ENCODE assay signal across 25 mouse cellular contexts in the genomic region with DNA sequence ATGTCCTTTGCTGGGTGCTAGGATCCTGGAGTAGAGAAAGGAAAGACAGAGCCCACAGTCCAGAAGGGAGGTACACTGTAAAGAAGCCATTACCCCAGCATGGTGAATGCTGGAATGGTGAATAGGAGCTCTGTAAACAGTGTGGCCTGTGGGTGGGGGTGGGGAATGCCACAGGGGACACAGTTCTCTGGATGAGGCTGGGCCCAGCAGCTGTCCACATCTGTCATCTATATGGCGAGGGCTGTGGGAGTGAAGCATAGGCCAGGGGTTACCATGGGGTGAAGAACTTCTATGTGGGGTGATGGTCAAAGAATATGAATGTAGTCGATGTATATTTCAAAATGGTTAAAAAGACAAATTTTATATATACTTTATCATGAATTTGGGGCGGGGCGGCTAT. TPM values are rescaled to one million over a fixed set of nuclear protein-coding genes. Genes with fewer than 3 reads are reported as not detected.
DNase-seq lines count a peak whose midpoint lies in the region; ATAC-seq and TF ChIP-seq lines count a peak whose summit lies in the region.
"Had no signal": no experiment of that assay in that cellular context is flagged by ENCODE, and none has a peak within 500 bp of the region (broad histone marks: within the 10 kb centered on the region; RNA-seq: fewer than 3 reads in every experiment).

No protein-coding gene starts in this region.

- no peak overlapping the region for H3ac ChIP-seq in C2C12 (ENCODE audit: control insufficient read depth, insufficient read length, low read depth)

- no peak for TF ChIP-seq CTCF in lung, embryonic 14.5 days (IDR thresholded peaks at IDR 0.05; ENCODE audit: low read depth)
- TF ChIP-seq CTCF in lung, postnatal 0 days (IDR thresholded peaks at IDR 0.05), result no peak
- TF ChIP-seq CTCF in C2C12 (IDR thresholded peaks at IDR 0.05; ENCODE audit: control insufficient read depth, insufficient read depth, insufficient read length), result no peak

- peaks cover 69% of the 10 kb centered on the region for H3K36me3 ChIP-seq in heart, embryonic 13.5 days
- H3K36me3 ChIP-seq in heart, embryonic 12.5 days, result peaks cover 49% of the 10 kb centered on the region
- H3K36me3 ChIP-seq in lung, embryonic 14.5 days (ENCODE audit: insufficient read depth), result peaks cover 68% of the 10 kb centered on the region
- no peaks in the 10 kb centered on the region for H3K36me3 ChIP-seq in lung, postnatal 0 days (ENCODE audit: insufficient read depth, low read length)
- no peaks in the 10 kb centered on the region for H3K36me3 ChIP-seq in C2C12 (ENCODE audit: control insufficient read depth, insufficient read depth)
- H3K36me3 ChIP-seq in macrophage (ENCODE audit: inconsistent target), result 0 out of 2 replicates have a peak, but pooled peaks cover 8% of the 10 kb centered on the region
- H3K36me3 ChIP-seq: forebrain, embryonic 15.5 days; G1E had no signal

- 79% methylated on average over 4 of the region's 4 CpGs for WGBS in heart, embryonic 13.5 days
- WGBS in heart, embryonic 12.5 days, result 91% methylated on average over 4 of the region's 4 CpGs
- WGBS in lung, embryonic 14.5 days, result 81% methylated on average over 4 of the region's 4 CpGs
- 84% methylated on average over 4 of the region's 4 CpGs for WGBS in lung, postnatal 0 days
- 97% methylated on average over 4 of the region's 4 CpGs for WGBS in macrophage (ENCODE audit: missing documents)

- TF ChIP-seq EP300 in lung, postnatal 0 days (IDR thresholded peaks at IDR 0.05), result no peak

- 0 out of 2 replicates have a peak overlapping the region, but pooled peaks have one; percentile 8 for H3K27ac ChIP-seq in heart, embryonic 13.5 days (replicated peaks)
- H3K27ac ChIP-seq in heart, embryonic 12.5 days (ENCODE audit: poor library complexity, severe bottlenecking), result no peak overlapping the region
- H3K27ac ChIP-seq in lung, embryonic 14.5 days (ENCODE audit: low read depth), result no peak overlapping the region
- H3K27ac ChIP-seq in lung, postnatal 0 days (ENCODE audit: low read length), result no peak overlapping the region
- peak overlapping the region; percentile 99; the same call in 1 of the 2 replicates for H3K27ac ChIP-seq in macrophage
- H3K27ac ChIP-seq: embryonic facial prominence, embryonic 10.5 days; embryonic facial prominence, embryonic 12.5 days; forebrain, embryonic 13.5 days; forebrain, embryonic 15.5 days had no signal

- no peaks in the 10 kb centered on the region for H3K79me3 ChIP-seq in C2C12 (ENCODE audit: low read depth)

- no peak overlapping the region for H3K9ac ChIP-seq in heart, embryonic 13.5 days
- no peak overlapping the region for H3K9ac ChIP-seq in heart, embryonic 12.5 days
- H3K9ac ChIP-seq in lung, embryonic 14.5 days, result no peak overlapping the region
- no peak overlapping the region for H3K9ac ChIP-seq in lung, postnatal 0 days (replicated peaks; ENCODE audit: low read depth)
- H3K9ac ChIP-seq: embryonic facial prominence, embryonic 12.5 days; forebrain, embryonic 13.5 days; forebrain, embryonic 15.5 days; forebrain, postnatal 0 days had no signal

- no peak overlapping the region for H3K4me3 ChIP-seq in heart, embryonic 13.5 days
- no peak overlapping the region for H3K4me3 ChIP-seq in heart, embryonic 12.5 days
- no peak overlapping the region for H3K4me3 ChIP-seq in lung, embryonic 14.5 days (ENCODE audit: low read depth, low read length)
- H3K4me3 ChIP-seq in lung, postnatal 0 days (ENCODE audit: low read depth, low read length), result no peak overlapping the region
- H3K4me3 ChIP-seq in C2C12 (ENCODE audit: insufficient read depth, poor library complexity, severe bottlenecking) (no peak overlapping the region), macrophage (ENCODE audit: inconsistent target) (no peak overlapping the region)
- H3K4me3 ChIP-seq: embryonic facial prominence, embryonic 10.5 days; embryonic facial prominence, embryonic 12.5 days; forebrain, embryonic 13.5 days; forebrain, embryonic 15.5 days had no signal

- ATAC-seq in heart, embryonic 13.5 days (ENCODE audit: extremely low read depth, insufficient number of reproducible peaks, low FRiP score, low TSS enrichment), result no peak
- ATAC-seq in heart, embryonic 12.5 days (ENCODE audit: insufficient number of reproducible peaks, low FRiP score), result no peak
- ATAC-seq in lung, embryonic 14.5 days (ENCODE audit: insufficient read depth), result no peak
- no peak for ATAC-seq in lung, postnatal 0 days
- ATAC-seq: activated CD4-positive, CD25-positive, alpha-beta regulatory T cell, adult 4 months; CD4-positive, CD25-positive, alpha-beta regulatory T cell, adult 4 months; forebrain, embryonic 13.5 days; forebrain, embryonic 15.5 days; forebrain, postnatal 0 days; Patski had no signal

- H3K4me1 ChIP-seq in heart, embryonic 13.5 days, result peaks cover 55% of the 10 kb centered on the region
- peaks cover 43% of the 10 kb centered on the region for H3K4me1 ChIP-seq in heart, embryonic 12.5 days (replicated peaks)
- peaks cover 15% of the 10 kb centered on the region; the same call in 1 of the 2 replicates for H3K4me1 ChIP-seq in lung, embryonic 14.5 days (ENCODE audit: insufficient read depth)
- H3K4me1 ChIP-seq in lung, postnatal 0 days (ENCODE audit: insufficient read depth, low read depth, low read length), result peaks cover 4% of the 10 kb centered on the region; the same call in 1 of the 2 replicates

- H3K27me3 ChIP-seq in heart, embryonic 13.5 days (replicated peaks), result no peaks in the 10 kb centered on the region
- H3K27me3 ChIP-seq in heart, embryonic 12.5 days (replicated peaks), result no peaks in the 10 kb centered on the region
- no peaks in the 10 kb centered on the region for H3K27me3 ChIP-seq in lung, embryonic 14.5 days (ENCODE audit: insufficient read depth, low read length)
- no peaks in the 10 kb centered on the region for H3K27me3 ChIP-seq in lung, postnatal 0 days (replicated peaks; ENCODE audit: insufficient read depth, low read length)
- H3K27me3 ChIP-seq in C2C12 (ENCODE audit: control insufficient read depth, insufficient read depth, insufficient read length), result no peaks in the 10 kb centered on the region
- H3K27me3 ChIP-seq: CH12.LX; embryonic facial prominence, embryonic 12.5 days; forebrain, embryonic 13.5 days; forebrain, embryonic 15.5 days; Patski had no signal

- no peaks in the 10 kb centered on the region for H3K9me3 ChIP-seq in heart, embryonic 13.5 days
- H3K9me3 ChIP-seq in heart, embryonic 12.5 days (replicated peaks), result no peaks in the 10 kb centered on the region
- no peaks in the 10 kb centered on the region for H3K9me3 ChIP-seq in lung, embryonic 14.5 days (ENCODE audit: low read depth, low read length)
- no peaks in the 10 kb centered on the region for H3K9me3 ChIP-seq in lung, postnatal 0 days (ENCODE audit: low read length)
- H3K9me3 ChIP-seq: embryonic facial prominence, embryonic 10.5 days; embryonic facial prominence, embryonic 12.5 days; forebrain, embryonic 13.5 days; forebrain, embryonic 15.5 days; G1E had no signal

- no peak overlapping the region for H3K4me2 ChIP-seq in heart, embryonic 13.5 days
- H3K4me2 ChIP-seq in heart, embryonic 12.5 days, result no peak overlapping the region
- H3K4me2 ChIP-seq in lung, embryonic 14.5 days, result no peak overlapping the region
- H3K4me2 ChIP-seq in lung, postnatal 0 days (replicated peaks; ENCODE audit: low read depth, low read length), result no peak overlapping the region
- H3K4me2 ChIP-seq: embryonic facial prominence, embryonic 12.5 days; forebrain, embryonic 13.5 days; forebrain, embryonic 15.5 days had no signal

- H3K79me2 ChIP-seq in C2C12 (ENCODE audit: control insufficient read depth, insufficient read depth) (no peaks in the 10 kb centered on the region), macrophage (ENCODE audit: inconsistent target) (peaks cover 71% of the 10 kb centered on the region)

- peak; percentile 35 for DNase-seq in lung, embryonic 14.5 days
- DNase-seq in lung, postnatal 0 days (ENCODE audit: low spot score), result no peak
- DNase-seq in yolk sac, embryonic 10.5 days (ENCODE audit: low spot score), result no peak
- no peak for DNase-seq in adrenal gland, postnatal 4 days (ENCODE audit: low spot score in 2 of 2)
- DNase-seq: adrenal gland, postnatal 10 days; adrenal gland, postnatal 25 days; cerebellum, adult 11-12 months; cerebellum, adult 2 months; cerebellum, adult 9-10 months; cerebellum, postnatal 10 days; cerebellum, postnatal 25 days; forebrain, postnatal 0 days had no signal

TF ChIP-seq in C2C12, 6 proteins besides CTCF, POLR2A, EP300 and RAD21:
- TF ChIP-seq USF1 (IDR thresholded peaks at IDR 0.05; ENCODE audit: low read depth) (no peak), MYOD1 (IDR thresholded peaks at IDR 0.05; ENCODE audit: control insufficient read depth, insufficient read length, low read depth) (peak; percentile 94)

RNA-seq across cellular contexts. Expression of a gene that starts 52.9 kb away (rescaled TPM):
- polyA plus RNA-seq in heart, embryonic 13.5 days (2015; fragmentation: Nextera tagmentation; extraction: Ambion mirVana), result 94.2 and 108 TPM in 2 replicates
- 139 and 142 TPM in 2 replicates for polyA plus RNA-seq in heart, embryonic 12.5 days (2016; fragmentation: Nextera tagmentation; extraction: Ambion mirVana)
- 88.0 and 95.5 TPM in 2 replicates for polyA plus RNA-seq in lung, embryonic 14.5 days (2014; fragmentation: Nextera tagmentation; extraction: Ambion mirVana)
- polyA plus RNA-seq in lung, postnatal 0 days (2015; fragmentation: Nextera tagmentation; extraction: Ambion mirVana), result 60.3 and 74.8 TPM in 2 replicates
- polyA plus RNA-seq in C2C12 (2012; fragmentation: generic; extraction: Trizol) (4.6 TPM), macrophage (2018) (76.3 to 253 TPM (median 241 TPM) in 3 replicates)
- 1,000 to 10,000 TPM in 3 of 26 experiments, 100 to 1,000 TPM in 23; 182 to 1,452 (median 590) TPM for total RNA-seq in macrophage (2018; cell fraction: chromatin; rRNA removed)
- 100 to 1,000 TPM in 25 of 26 experiments, 10 to 100 TPM in 1; 83.9 to 342 (median 173) TPM for total RNA-seq in macrophage (2018; cell fraction: cytosol; rRNA removed)
- 100 to 1,000 TPM; 125 to 674 (median 269) TPM for total RNA-seq in macrophage (2018; cell fraction: nucleus; rRNA removed)
- total RNA-seq in adrenal gland, postnatal 4 days (2021), result 100 to 1,000 TPM; 124 to 136 TPM

Comparison
In these comparisons a context has a peak if more than half of its experiments do, and no peak if none do; other contexts are left out.
1. H3K27ac ChIP-seq: peak in heart, embryonic 13.5 days (single experiment) and macrophage (single experiment); none in heart, embryonic 12.5 days (single experiment), lung, embryonic 14.5 days (single experiment) and lung, postnatal 0 days (single experiment).
2. RNA of a gene that starts 52.9 kb away (polyA plus RNA-seq): 76.3 to 253 TPM in macrophage, 139 to 142 TPM in heart, embryonic 12.5 days, 88.0 to 95.5 TPM in lung, embryonic 14.5 days, 94.2 to 108 TPM in heart, embryonic 13.5 days and 60.3 to 74.8 TPM in lung, postnatal 0 days; 4.6 TPM in C2C12 (single experiment); every median in the first group is over 10 times any median in the second.